Mouse (Mus musculus) lung, postnatal 25 days (tissue): Measurements from ENCODE around the gene Runx2.
A peak's percentile ranks its signal among the peaks of the same experiment; 100 is the strongest.

Experiments
- DNase-seq: peaks from one replicate; pipeline ENCODE4 v3.0.0; 2022; ENCODE audit warnings: low spot score

Gene Runx2

DNA sequence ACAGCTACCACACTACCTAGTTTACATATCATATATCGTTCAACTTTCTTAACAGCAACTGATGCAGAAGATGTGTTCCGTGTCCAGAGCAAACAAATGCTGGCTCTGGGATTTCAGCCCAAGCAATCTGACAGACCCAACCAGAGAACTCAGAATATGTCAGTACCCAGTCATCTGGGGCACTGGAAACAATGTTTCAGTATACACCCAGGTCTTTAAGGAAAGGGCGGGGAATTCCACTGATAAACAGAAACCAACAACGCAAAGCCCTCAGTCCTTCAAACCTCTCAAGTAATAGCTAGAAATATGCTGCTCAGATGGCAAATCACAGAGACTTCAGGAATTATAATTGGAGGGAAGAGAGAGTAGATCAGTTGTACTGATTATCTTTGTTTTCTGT, 100.5 kb downstream of the Runx2 start:
- DNase-seq: no peak

DNA sequence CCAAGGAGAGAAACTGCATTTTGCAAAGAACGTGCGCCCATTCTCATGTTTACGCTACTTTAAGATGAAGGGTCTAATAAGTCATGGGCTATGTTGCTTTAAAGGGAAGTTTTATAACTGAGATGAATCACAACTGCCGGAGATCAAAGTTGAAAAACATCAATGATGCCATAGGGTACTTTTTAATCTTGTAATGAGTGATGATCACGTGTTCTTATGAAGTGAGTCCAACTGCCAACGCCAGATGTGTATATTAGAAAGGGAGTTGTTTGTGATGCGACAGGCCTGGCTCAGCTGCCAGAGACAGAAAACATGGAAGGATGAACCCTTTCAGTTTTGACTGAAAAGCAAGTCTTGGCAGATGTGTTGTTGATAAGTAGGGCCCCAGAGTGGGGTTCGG, 101.2 kb downstream of the Runx2 start:
- no peak for DNase-seq

DNA sequence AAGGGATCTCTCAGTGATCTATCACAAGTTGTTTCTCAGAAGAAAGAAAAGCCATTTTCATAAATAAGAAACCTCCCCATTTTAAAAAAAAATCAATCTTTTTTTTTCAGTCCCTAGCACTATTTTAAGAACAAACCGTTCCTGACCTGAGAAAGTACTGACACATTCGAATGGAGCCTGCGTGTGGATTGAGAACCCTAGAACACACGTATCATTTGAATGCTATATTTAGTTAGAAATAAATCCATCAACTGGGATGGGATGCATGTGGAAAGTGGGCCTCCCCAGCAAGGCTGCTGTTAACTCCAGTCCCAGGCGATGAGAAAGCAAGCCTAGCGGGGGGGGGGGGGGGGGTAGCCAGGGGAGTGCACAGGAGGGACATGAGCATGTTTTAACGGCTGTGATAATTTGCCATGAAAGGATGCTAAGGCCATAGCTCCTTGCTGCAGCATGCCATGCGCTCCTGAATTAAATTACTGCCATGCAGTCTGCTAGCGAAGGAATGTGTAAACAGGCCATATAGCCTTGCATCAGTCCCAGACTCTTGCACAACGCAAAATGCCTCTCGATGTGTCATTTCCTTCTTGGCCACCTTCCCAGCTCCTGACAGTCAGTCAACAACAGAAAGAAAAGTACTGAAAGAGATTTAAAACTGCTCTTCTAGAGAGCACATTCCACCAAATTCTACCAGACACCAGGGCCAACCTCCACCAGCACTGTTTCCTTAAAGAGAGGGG, 104.9 kb downstream of the Runx2 start:
- DNase-seq: peak; percentile 90

DNA sequence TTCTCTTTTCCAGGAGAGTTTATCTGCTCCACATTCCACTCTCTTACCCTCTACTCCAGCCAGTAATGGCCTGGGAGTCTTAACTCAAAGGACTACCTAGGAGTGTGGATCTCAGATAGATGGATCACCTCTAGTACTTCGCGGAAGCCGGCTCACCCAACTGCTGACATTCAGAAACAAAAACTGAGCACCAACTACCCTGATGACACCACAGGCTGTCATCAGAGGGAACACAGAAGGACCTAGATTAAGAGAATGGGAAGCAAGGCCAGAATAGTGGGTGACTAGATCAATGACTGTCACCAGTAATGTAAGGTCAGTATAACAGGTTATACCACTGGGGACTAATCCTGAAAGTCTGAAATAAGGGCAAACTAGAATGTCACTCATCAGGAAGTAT, 106.6 kb downstream of the Runx2 start:
- DNase-seq: no peak

DNA sequence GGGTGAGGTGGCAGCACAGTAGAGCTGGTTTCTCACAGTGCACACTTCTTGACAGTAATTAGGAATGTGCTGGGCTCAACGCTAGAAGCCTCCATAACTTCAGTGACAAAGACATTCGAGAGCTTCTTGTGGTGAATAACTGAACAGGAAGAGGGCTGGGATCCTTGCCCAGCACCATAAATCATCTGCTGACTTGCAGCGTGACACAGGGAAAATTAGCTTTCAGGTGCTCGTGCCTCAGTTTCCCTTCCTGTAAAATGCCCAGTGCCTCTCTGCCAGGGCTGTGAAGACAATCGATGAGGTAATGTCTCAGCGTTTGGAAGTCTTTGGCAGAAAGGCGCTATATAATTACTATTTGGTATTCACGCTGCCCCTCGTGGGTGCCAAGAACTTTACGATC, 108.1 kb downstream of the Runx2 start:
- DNase-seq: no peak

DNA sequence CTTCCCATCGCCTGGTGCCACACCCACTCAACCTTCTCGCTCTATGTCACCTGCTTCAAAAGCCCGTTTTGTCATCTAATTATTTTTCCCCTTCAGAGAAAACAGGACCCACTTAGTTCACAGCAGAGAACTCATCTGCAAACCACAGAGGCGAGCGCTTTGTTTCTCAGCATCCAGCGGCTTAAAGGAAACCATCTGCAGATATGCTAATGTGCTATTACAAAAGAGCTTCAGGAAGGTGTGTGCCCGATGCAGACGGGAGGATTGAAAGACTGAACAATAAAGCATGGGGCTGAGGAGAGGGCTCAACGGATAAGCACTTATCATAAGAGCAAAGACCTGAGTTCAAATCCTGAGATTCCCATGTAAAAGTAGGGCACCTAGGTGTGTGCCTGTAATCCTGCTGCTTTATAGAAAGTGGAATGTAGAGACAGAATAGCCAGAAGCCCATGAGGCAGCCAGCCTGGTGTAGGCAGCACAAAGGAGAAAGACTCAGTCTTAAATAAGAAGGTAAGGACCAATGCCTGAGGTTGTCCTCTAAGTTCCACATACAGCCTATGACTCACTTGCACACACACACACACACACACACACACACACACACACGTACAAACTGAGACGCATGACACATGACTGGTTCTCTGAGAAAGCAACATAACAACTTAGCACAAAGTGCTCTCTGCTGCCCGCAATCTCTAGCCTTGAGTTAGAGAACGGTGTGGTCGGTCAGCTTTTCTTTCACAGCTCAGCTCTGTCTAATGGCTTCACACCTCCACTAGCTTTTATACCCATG, 111.9 kb downstream of the Runx2 start:
- DNase-seq: no peak

DNA sequence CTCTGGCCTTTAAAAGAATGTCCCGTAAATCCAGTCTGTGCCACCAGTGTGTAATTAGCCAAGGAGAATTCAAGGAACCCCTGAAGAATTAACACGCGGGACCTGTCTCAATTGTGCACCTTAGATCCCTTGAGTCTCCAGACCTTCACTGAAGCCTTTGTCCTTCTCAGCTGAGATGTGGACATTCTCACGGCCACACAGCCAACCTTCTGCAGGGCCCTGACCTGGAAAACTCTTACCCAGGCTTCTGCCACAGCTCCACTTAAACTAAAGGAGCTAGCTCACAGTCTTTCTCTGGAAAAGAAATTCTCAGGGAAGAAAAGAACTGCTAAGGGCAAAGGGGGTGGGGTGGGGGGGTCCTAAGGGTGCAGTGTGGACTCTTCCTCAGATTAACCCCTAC, 113.1 kb downstream of the Runx2 start:
- no peak for DNase-seq

DNA sequence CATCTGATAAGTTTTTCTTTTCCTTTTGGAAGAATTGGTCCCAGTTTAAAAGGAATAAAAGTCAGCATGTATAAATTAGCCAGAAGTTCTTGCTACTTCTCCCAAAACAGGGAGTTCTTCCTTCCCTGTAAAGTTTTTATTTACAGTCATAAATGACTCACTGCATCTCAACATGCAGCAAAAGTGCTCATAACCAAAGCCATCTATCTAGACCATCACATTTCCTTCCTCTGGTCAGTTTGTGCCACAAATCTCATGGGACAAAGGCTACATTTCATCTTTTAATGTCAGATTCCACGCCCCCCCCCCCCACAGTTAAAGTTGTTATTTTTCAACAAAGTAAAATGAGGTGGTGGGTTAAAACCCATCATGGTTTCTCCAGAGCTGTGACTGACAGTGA, 114.3 kb downstream of the Runx2 start:
- no peak for DNase-seq

DNA sequence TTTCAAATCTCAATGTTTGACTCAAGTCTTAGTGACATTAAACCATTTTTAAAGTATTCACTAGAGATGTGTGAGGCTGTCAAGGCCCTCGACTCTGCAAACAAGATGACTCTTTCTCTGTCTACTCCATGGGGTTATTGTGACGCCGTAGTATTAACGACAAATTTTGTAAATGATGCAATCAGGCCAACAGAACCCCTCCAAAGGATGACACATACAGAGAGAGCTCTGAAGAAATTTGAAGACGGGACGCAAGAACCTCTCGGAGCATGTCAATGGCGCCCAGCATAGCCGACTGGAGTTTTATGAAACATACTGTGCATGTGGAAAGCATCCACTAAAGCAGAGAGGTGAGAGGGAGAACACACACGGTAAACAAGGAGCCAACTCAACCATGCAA, 117.5 kb downstream of the Runx2 start:
- no peak for DNase-seq

DNA sequence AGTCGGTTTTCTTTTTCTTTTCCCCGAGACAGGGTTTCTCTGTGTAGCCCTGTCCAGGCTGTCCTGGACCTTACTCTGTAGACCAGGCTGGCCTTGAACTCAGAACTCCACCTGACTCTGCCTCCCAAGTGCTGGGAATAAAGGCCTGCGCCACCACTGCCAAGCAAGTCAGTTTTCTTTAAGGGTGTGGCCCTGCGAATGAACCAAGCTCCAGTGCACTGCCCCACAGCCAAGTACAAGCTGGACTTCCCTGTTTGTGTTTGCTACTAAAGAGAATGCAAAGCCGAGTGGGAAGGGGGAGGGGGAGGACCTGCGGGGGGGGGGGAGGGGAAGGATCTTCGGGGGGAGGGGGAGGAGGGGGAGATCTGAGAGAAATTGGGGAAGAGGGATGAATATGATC, 121.0 kb downstream of the Runx2 start:
- DNase-seq: no peak

DNA sequence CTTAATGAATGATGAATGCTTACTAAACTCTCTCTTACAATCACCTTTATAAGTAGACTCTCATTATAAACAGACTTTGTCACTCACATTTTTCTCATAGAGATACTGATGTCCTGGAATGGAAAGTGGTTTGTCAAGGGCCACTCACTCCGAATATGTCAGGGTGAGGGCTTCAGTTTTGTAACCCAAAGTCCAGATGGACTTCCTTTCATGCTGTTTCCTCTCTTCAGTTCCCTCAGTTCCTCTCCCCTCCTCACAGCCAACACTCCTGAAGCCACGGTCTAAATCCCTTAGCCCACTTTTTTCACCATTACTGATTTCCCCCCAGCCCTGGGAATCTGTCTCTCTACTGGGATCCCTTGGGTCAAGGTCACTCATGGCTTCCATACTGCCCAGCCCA, 123.1 kb downstream of the Runx2 start:
- no peak for DNase-seq

DNA sequence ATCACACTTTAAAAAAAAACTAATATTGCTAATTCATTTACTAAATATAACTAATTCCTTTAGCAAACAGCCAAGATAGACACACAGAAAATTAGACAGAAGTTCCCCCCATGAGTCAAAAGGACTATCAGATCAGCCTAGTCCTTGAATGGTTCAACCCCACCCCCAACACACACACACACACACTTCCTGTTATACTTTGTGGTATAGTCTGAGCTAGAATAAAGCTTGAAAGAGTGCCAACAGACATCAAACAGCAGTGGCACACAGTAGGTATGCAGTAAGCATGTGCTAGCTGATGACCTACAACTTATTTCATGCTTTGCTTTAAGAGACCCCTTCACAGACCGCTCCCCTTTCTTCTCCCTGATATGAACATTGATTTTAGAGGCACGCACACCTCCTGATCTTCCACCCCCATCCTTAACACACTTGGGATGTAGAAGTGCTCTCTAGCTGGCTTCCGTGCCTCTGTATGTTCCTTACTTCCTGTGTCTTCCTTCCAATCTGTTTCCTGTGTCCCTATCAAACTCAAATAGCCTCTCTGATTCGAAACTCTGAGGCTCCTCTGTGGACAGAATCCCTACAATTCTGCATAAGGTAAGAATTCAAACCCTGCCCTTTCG, 124.1 kb downstream of the Runx2 start:
- peak; percentile 43 for DNase-seq

DNA sequence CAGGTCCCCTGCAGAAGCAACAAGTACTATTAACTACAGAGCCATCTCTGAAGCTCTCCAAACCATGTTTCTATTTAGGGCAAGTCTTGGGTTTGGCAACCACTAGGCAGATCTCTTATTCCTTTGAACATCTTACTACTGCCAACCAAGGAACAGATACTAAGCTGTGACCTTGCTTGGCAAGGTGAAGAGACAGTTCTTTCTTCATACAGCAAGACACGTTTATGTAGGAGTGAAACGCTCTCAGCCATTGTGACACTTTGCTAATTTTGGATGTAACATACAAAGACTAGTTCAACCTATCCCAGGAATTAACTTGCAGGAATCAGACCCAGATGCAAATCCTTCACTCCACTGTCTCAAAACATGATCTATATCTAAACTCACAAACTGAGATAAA, 126.3 kb downstream of the Runx2 start:
- DNase-seq: no peak

DNA sequence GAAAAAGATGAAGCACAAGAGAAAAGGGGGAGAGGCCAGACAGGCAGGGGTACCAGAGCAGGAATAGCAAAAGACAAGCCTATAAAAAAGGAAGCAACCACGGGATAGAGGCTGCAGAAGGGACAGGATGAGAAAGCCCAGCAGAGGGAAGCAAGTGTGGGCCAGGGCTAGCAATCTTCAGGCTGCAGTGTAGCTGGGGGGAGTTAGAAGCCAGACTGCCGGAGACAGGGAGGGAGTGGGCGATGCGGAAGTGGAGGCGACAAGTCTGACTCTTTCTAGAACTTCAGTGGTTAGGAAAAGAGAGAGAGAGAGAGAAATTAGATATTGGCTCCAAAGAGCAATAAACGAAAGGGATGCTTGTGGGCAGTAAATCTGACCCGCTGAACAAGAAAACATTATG, 129.1 kb downstream of the Runx2 start:
- DNase-seq: no peak

DNA sequence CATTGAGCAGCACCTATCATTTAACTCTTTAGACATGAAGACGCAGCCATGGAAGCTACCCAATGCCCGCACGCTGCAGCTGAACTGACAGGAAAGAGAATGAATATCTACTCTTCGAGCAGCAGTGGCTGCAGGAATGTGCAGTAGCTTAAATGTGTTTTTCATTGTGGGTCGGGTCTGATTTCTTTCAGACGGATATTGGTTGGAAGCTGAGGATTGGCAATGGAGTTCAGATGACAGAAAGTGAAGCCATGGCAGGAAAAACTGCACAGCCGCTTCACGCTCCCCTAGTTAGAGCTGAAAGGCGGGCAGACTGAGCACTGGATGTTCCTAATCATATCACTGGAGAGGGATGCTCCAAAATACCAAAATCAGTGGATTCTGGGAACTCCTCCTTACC, 131.6 kb downstream of the Runx2 start:
- no peak for DNase-seq

DNA sequence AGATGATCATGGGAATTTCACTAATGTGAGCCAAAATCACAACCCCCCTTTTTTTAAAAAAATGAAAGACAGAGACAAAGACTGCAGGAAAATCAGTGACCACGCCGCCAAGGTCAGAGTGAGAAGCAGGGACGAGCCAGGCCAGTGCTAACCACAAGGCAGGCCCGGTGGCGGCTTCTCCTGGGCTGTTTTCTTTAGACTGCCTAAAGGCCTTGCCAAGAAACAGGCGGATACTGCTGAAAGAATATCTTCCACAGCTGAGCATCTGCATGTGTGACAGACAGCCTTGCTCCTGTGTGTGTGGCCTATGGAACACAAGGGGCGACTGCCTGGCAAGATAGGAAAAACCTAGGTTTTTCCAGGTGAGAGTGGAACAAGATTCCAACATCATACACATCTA, 136.8 kb downstream of the Runx2 start:
- no peak for DNase-seq

DNA sequence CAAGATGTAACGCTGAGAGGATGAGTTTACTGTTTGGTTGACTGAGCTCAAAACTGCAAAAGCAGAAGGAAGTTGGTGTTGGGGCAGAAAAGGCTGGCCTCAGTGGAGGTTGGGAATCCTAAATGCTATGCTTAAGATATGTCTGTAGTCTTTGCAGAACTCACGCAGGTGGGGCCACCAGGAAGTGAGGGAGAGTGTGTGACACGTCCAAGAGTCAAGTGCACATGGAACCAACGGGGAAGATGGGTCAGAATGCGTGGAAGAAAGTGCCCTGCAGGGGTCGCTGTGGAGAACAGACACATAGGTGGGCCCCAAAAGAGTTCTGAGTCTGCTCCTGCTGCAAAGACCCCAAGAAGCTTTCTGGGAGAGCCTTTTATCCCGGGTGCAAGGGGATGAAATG, 141.8 kb downstream of the Runx2 start:
- DNase-seq: no peak

DNA sequence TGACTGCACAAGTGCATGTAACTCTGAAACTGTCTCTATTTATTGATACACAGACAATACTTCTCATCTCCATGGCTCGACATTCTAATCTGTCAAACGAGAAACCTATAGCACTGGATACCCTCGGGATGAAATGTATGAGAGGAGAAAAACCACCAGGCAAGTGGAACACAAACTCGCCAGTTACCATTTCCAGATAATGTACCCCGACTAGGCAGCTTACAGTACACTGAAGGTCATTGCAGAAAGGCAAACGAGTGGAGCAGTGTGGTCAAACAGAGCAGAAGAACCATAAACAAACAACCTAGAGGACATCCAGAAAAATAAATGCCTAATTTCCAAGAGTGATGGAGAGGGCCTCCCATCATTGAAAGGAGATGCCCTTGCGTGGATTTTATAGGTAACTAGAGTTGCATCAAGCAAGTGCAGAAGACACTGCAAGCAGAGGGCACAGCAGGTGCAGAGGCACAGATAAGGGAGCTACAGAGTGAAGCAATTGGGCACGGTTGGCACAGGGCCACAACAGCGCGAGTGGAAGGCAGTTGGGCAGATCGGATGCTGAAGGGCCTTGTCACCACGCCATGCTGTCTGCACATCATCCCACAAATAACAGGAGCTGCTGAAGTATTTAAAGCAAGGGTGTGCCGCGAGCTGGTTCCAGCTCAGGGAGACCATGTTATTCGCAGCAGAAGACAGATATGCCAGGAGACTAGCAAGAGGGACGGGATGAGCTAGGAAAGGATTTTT, 142.5 kb downstream of the Runx2 start:
- DNase-seq: no peak

DNA sequence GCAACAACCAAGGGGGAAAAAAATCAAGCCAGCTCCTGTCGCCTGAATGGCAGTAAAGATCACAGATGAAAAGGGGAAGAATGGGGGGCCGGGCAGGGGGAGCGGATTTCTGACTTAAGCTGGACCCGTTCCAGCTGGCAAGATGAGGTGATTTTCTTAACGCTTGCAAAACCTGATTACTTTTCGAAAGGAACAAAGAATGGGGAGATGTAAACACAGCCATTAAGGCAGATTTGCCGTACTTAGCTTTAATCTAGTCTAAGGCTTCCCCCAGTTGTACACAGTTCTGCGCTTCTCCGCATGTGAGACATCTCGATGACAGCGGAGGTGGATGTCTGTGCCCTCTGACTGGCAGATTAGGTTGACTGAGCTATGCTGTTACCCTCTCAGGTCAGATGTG, 144.6 kb downstream of the Runx2 start:
- DNase-seq: no peak

DNA sequence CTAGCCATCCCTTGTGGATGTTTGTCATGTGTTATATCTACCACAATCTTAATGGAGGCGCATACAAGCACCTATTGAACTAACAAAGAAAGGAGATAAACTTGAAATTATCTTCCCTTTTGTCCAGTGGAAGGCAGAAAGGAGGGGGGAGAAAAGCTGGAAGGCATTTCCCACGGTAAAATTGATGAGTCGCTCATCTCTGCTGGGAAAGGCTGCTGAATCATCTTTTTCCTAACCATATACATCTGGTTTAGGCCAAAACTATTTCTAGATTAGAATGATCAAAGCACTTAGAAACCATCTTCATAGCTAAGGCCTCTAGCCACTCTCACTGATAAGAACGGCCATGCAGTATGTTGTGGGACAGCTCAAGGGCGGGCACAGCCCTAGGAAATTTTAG, 147.3 kb downstream of the Runx2 start:
- DNase-seq: no peak

DNA sequence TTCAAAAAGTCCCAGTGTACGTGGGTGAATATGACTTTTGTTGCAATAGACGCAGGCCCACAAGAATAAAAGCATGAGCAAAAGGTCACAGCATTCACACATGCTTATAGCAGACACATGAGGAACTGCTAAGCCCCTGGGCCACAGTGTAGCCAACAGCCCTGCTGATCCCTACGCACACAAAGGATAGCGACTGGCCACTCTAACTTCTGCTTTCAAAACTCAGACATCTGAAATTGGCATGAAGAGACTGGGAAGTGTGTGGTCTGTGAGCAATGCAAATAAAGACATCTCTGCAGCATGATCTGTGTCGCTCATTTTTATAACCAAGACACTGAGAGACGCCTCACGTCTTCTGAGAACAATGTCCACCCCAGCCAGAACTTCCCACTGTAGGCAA, 150.7 kb downstream of the Runx2 start:
- peak; percentile 25 for DNase-seq

DNA sequence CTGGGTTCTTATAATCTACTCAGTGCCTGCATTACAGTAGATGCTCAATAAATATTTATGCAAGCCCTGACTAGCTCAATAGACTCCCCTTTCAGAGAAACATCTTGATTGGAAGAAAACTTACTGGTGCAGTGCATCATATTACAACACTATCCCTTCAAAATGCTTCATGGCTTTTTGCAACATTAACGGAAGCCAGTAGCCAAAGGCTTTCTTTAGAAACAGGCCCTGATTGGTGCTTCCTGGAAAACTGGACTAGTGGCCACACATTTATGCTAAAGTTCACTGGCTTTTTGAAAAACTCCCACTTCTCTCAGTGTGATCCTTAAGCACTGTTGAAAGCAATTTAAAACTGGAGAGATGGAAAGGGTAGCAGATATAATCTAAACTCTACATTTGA, 151.4 kb downstream of the Runx2 start:
- peak; percentile 24 for DNase-seq
